Mouse (Mus musculus): ENCODE data around the gene Etnppl. TPM values are rescaled to one million over a fixed set of nuclear protein-coding genes. Genes with fewer than 3 reads are reported as not detected.

Gene Etnppl
- polyA plus RNA-seq, 1 experiment from 2014 or later, result not detected

GRCm38 (mm10) chr3:130649569-130649968 is 32.3 kb downstream of the Etnppl start:
- Histone ChIP-seq H3K9me3 (ENCODE audit: control insufficient read depth, low read length) (no peaks in the 10 kb centered on the region), H3K27ac (ENCODE audit: low read depth, low read length) (no peak overlapping the region), H3K27me3 (ENCODE audit: control insufficient read depth, insufficient read depth, low read length) (no peaks in the 10 kb centered on the region), H3K36me3 (ENCODE audit: control insufficient read depth, insufficient read depth, low read length) (no peaks in the 10 kb centered on the region), H3K4me3 (ENCODE audit: low read depth, low read length) (no peak overlapping the region), H3K4me2 (ENCODE audit: low read depth, low read length) (no peak overlapping the region), H3K9ac (replicated peaks; ENCODE audit: low read depth, low read length) (no peak overlapping the region), H3K4me1 (ENCODE audit: control insufficient read depth, insufficient read depth, low read length) (no peaks in the 10 kb centered on the region)
- 62% methylated on average over 6 of the region's 6 CpGs for WGBS
- no peak for ATAC-seq (ENCODE audit: low read depth)

- 88% methylated on average over 6 of the region's 6 CpGs for WGBS
- no peaks in the 10 kb centered on the region for H3K4me1 ChIP-seq (ENCODE audit: control insufficient read depth, insufficient read depth, low read length)
- no peaks in the 10 kb centered on the region for H3K9me3 ChIP-seq (ENCODE audit: control insufficient read depth, low read length)
- no peak overlapping the region for H3K27ac ChIP-seq (ENCODE audit: low read depth, low read length)
- no peak overlapping the region for H3K4me2 ChIP-seq (ENCODE audit: low read depth, low read length)
- H3K36me3 ChIP-seq (ENCODE audit: control insufficient read depth, insufficient read depth, low read length), result no peaks in the 10 kb centered on the region
- no peak overlapping the region for H3K4me3 ChIP-seq (ENCODE audit: low read depth, low read length)
- ATAC-seq (ENCODE audit: low read depth), result no peak
- no peak overlapping the region for H3K9ac ChIP-seq (replicated peaks; ENCODE audit: low read depth, low read length)
- H3K27me3 ChIP-seq (ENCODE audit: control insufficient read depth, insufficient read depth, low read length), result no peaks in the 10 kb centered on the region
Observed at GRCm38 (mm10) chr3:130660619-130661018, 43.4 kb downstream of the Etnppl start.

GRCm38 (mm10) chr3:130662496-130662895 is 45.2 kb downstream of the Etnppl start:
- Histone ChIP-seq H3K4me2 (ENCODE audit: low read depth, low read length) (no peak overlapping the region), H3K9ac (replicated peaks; ENCODE audit: low read depth, low read length) (no peak overlapping the region), H3K4me1 (ENCODE audit: control insufficient read depth, insufficient read depth, low read length) (no peaks in the 10 kb centered on the region), H3K36me3 (ENCODE audit: control insufficient read depth, insufficient read depth, low read length) (no peaks in the 10 kb centered on the region), H3K9me3 (ENCODE audit: control insufficient read depth, low read length) (no peaks in the 10 kb centered on the region), H3K27ac (ENCODE audit: low read depth, low read length) (no peak overlapping the region), H3K4me3 (ENCODE audit: low read depth, low read length) (no peak overlapping the region), H3K27me3 (ENCODE audit: control insufficient read depth, insufficient read depth, low read length) (no peaks in the 10 kb centered on the region)
- 95% methylated on average over 3 of the region's 3 CpGs for WGBS
- no peak for ATAC-seq (ENCODE audit: low read depth)

GRCm38 (mm10) chr3:130671291-130671690 is 54.0 kb downstream of the Etnppl start:
- H3K27me3 ChIP-seq (ENCODE audit: control insufficient read depth, insufficient read depth, low read length), result no peaks in the 10 kb centered on the region
- H3K4me1 ChIP-seq (ENCODE audit: control insufficient read depth, insufficient read depth, low read length), result no peaks in the 10 kb centered on the region
- H3K4me2 ChIP-seq (ENCODE audit: low read depth, low read length), result no peak overlapping the region
- no peak overlapping the region for H3K27ac ChIP-seq (ENCODE audit: low read depth, low read length)
- no peak overlapping the region for H3K4me3 ChIP-seq (ENCODE audit: low read depth, low read length)
- ATAC-seq (ENCODE audit: low read depth), result peak; percentile 38; the same call in 1 of the 2 replicates
- no peak overlapping the region for H3K9ac ChIP-seq (replicated peaks; ENCODE audit: low read depth, low read length)
- H3K9me3 ChIP-seq (ENCODE audit: control insufficient read depth, low read length), result no peaks in the 10 kb centered on the region
- H3K36me3 ChIP-seq (ENCODE audit: control insufficient read depth, insufficient read depth, low read length), result no peaks in the 10 kb centered on the region
- WGBS, result 40% methylated on average over 14 of the region's 14 CpGs

- Histone ChIP-seq H3K4me2 (ENCODE audit: low read depth, low read length) (no peak overlapping the region), H3K4me1 (ENCODE audit: control insufficient read depth, insufficient read depth, low read length) (no peaks in the 10 kb centered on the region), H3K4me3 (ENCODE audit: low read depth, low read length) (no peak overlapping the region), H3K27me3 (ENCODE audit: control insufficient read depth, insufficient read depth, low read length) (no peaks in the 10 kb centered on the region), H3K36me3 (ENCODE audit: control insufficient read depth, insufficient read depth, low read length) (no peaks in the 10 kb centered on the region), H3K27ac (ENCODE audit: low read depth, low read length) (no peak overlapping the region), H3K9ac (replicated peaks; ENCODE audit: low read depth, low read length) (no peak overlapping the region), H3K9me3 (ENCODE audit: control insufficient read depth, low read length) (no peaks in the 10 kb centered on the region)
- WGBS, result 95% methylated on average over 19 of the region's 19 CpGs
- ATAC-seq (ENCODE audit: low read depth), result no peak
Observed at GRCm38 (mm10) chr3:130677671-130678460, 60.6 kb downstream of the Etnppl start.

GRCm38 (mm10) chr3:130681226-130681625 is 64.0 kb downstream of the Etnppl start:
- ATAC-seq (ENCODE audit: low read depth), result no peak
- Histone ChIP-seq H3K27ac (ENCODE audit: low read depth, low read length) (no peak overlapping the region), H3K27me3 (ENCODE audit: control insufficient read depth, insufficient read depth, low read length) (no peaks in the 10 kb centered on the region), H3K4me3 (ENCODE audit: low read depth, low read length) (no peak overlapping the region), H3K4me2 (ENCODE audit: low read depth, low read length) (no peak overlapping the region), H3K9me3 (ENCODE audit: control insufficient read depth, low read length) (no peaks in the 10 kb centered on the region), H3K36me3 (ENCODE audit: control insufficient read depth, insufficient read depth, low read length) (no peaks in the 10 kb centered on the region), H3K4me1 (ENCODE audit: control insufficient read depth, insufficient read depth, low read length) (no peaks in the 10 kb centered on the region), H3K9ac (replicated peaks; ENCODE audit: low read depth, low read length) (no peak overlapping the region)
- whole genome bisulfite sequencing, result 92% methylated on average over 2 of the region's 2 CpGs

DNA sequence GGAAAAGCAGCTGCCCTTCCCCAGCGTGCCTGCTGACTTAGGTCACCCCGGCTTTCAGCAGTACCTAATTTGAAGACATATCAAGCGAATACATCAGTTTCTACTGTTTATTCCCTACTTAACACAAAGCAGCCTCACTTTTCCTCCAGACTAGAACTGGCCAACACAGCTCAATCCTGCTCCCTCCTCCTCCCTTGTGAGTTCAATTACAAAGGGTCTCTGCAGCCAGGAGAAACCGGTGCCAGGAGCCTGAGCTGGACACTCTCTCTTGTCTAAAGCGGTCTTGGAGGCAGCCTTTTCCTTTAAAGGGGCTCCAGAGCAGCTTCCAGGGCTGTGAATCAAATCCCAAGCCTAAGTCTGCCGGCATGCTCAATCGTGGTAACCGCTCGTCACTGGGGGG is 64.9 kb downstream of the Etnppl start:
- H3K27me3 ChIP-seq (ENCODE audit: control insufficient read depth, insufficient read depth, low read length), result no peaks in the 10 kb centered on the region
- H3K4me1 ChIP-seq (ENCODE audit: control insufficient read depth, insufficient read depth, low read length), result no peaks in the 10 kb centered on the region
- H3K4me2 ChIP-seq (ENCODE audit: low read depth, low read length), result no peak overlapping the region
- no peak overlapping the region for H3K9ac ChIP-seq (replicated peaks; ENCODE audit: low read depth, low read length)
- WGBS, result 91% methylated on average over 9 of the region's 9 CpGs
- ATAC-seq (ENCODE audit: low read depth), result no peak
- no peaks in the 10 kb centered on the region for H3K36me3 ChIP-seq (ENCODE audit: control insufficient read depth, insufficient read depth, low read length)
- no peak overlapping the region for H3K4me3 ChIP-seq (ENCODE audit: low read depth, low read length)
- no peak overlapping the region for H3K27ac ChIP-seq (ENCODE audit: low read depth, low read length)
- no peaks in the 10 kb centered on the region for H3K9me3 ChIP-seq (ENCODE audit: control insufficient read depth, low read length)

- H3K27ac ChIP-seq (ENCODE audit: low read depth, low read length), result no peak overlapping the region
- H3K4me3 ChIP-seq (ENCODE audit: low read depth, low read length), result no peak overlapping the region
- no peak overlapping the region for H3K4me2 ChIP-seq (ENCODE audit: low read depth, low read length)
- no peak for ATAC-seq (ENCODE audit: low read depth)
- 76% methylated on average over 8 of the region's 8 CpGs for WGBS
- no peaks in the 10 kb centered on the region for H3K4me1 ChIP-seq (ENCODE audit: control insufficient read depth, insufficient read depth, low read length)
- no peaks in the 10 kb centered on the region for H3K27me3 ChIP-seq (ENCODE audit: control insufficient read depth, insufficient read depth, low read length)
- H3K36me3 ChIP-seq (ENCODE audit: control insufficient read depth, insufficient read depth, low read length), result no peaks in the 10 kb centered on the region
- H3K9ac ChIP-seq (replicated peaks; ENCODE audit: low read depth, low read length), result no peak overlapping the region
- H3K9me3 ChIP-seq (ENCODE audit: control insufficient read depth, low read length), result no peaks in the 10 kb centered on the region
Observed at GRCm38 (mm10) chr3:130683836-130684235, 66.6 kb downstream of the Etnppl start.

- H3K9me3 ChIP-seq (ENCODE audit: control insufficient read depth, low read length), result no peaks in the 10 kb centered on the region
- H3K9ac ChIP-seq (replicated peaks; ENCODE audit: low read depth, low read length), result no peak overlapping the region
- ATAC-seq (ENCODE audit: low read depth), result no peak
- H3K27ac ChIP-seq (ENCODE audit: low read depth, low read length), result no peak overlapping the region
- H3K4me3 ChIP-seq (ENCODE audit: low read depth, low read length), result no peak overlapping the region
- H3K4me2 ChIP-seq (ENCODE audit: low read depth, low read length), result no peak overlapping the region
- H3K4me1 ChIP-seq (ENCODE audit: control insufficient read depth, insufficient read depth, low read length), result peaks cover 1% of the 10 kb centered on the region; the same call in 1 of the 2 replicates
- no peaks in the 10 kb centered on the region for H3K36me3 ChIP-seq (ENCODE audit: control insufficient read depth, insufficient read depth, low read length)
- no peaks in the 10 kb centered on the region for H3K27me3 ChIP-seq (ENCODE audit: control insufficient read depth, insufficient read depth, low read length)
- WGBS, result 82% methylated on average over 9 of the region's 9 CpGs
Observed at GRCm38 (mm10) chr3:130684276-130685013, 67.2 kb downstream of the Etnppl start.
